Comparison of ENCODE assay signal across 10 mouse cellular contexts in genomic region chr5:23385136-23385535, GRCm38 (mm10). TPM values are rescaled to one million over a fixed set of nuclear protein-coding genes. Genes with fewer than 3 reads are reported as not detected.
DNase-seq lines count a peak whose midpoint lies in the region; ATAC-seq and TF ChIP-seq lines count a peak whose summit lies in the region.
"Had no signal": no experiment of that assay in that cellular context is flagged by ENCODE, and none has a peak within 500 bp of the region (broad histone marks: within the 10 kb centered on the region; RNA-seq: fewer than 3 reads in every experiment).

No protein-coding gene starts in this region.

- peak; percentile 48 for DNase-seq in gastrocnemius, adult 2 months
- no peak for DNase-seq in gastrocnemius, postnatal 10 days
- peak; percentile 40 to 47 for DNase-seq in spleen, adult 2 months (ENCODE audit: low read depth in 1 of 2, low spot score in 2 of 2)
- DNase-seq in spleen, postnatal 14 days (ENCODE audit: low spot score in 2 of 2), result no peak
- peak; percentile 57 to 58 for DNase-seq in kidney, postnatal 25 days
- no peak for DNase-seq in Muller cell, postnatal 12 days (ENCODE audit: inconsistent ontology term)
- DNase-seq in ovary, adult 18-20 months (ENCODE audit: low spot score), result no peak
- DNase-seq: right cerebral cortex, postnatal 25 days had no signal

- no peak for TF ChIP-seq POLR2A in spleen, adult 2 months (IDR thresholded peaks at IDR 0.05; ENCODE audit: low read depth, low read length)

- no peak for ATAC-seq in erythroblast, adult 5-6 weeks (replicated peaks; ENCODE audit: low FRiP score, poor library complexity, severe bottlenecking)

- H3K27me3 ChIP-seq in spleen, adult 2 months (ENCODE audit: control insufficient read depth, insufficient read depth, low read length), result no peaks in the 10 kb centered on the region
- H3K27me3 ChIP-seq: limb, embryonic 15.5 days had no signal

- intact Hi-C loops in gastrocnemius, adult 2 months (cut with DNase I), result no loop called here

- WGBS in spleen, adult 2 months, result 34% methylated on average over 1 of the region's 1 CpGs

- TF ChIP-seq CTCF in gastrocnemius, adult 2 months (IDR thresholded peaks at IDR 0.05), result peak; percentile 61
- peak; percentile 30; the same call in 1 of the 2 replicates for TF ChIP-seq CTCF in spleen, adult 2 months (IDR thresholded peaks at IDR 0.05; ENCODE audit: extremely low read depth, insufficient read depth, insufficient read length, insufficient replicate concordance)

- H3K4me1 ChIP-seq in spleen, adult 2 months (ENCODE audit: control insufficient read depth, insufficient read depth, insufficient read length), result peaks cover 10% of the 10 kb centered on the region; the same call in 1 of the 2 replicates

- H3K27ac ChIP-seq in gastrocnemius, adult 2 months, result peak overlapping the region; percentile 55
- no peak overlapping the region for H3K27ac ChIP-seq in spleen, adult 2 months (ENCODE audit: insufficient read depth, low read length)
- H3K27ac ChIP-seq: limb, embryonic 15.5 days had no signal

- no peak overlapping the region for H3K4me3 ChIP-seq in gastrocnemius, adult 2 months
- H3K4me3 ChIP-seq in spleen, adult 2 months (ENCODE audit: extremely low read depth, insufficient read depth, insufficient read length), result no peak overlapping the region
- H3K4me3 ChIP-seq: limb, embryonic 15.5 days had no signal

- H3K36me3 ChIP-seq in spleen, adult 2 months (ENCODE audit: control insufficient read depth, insufficient read depth, low read length), result no peaks in the 10 kb centered on the region
- H3K36me3 ChIP-seq: limb, embryonic 15.5 days had no signal

RNA-seq across cellular contexts. Expression of gene Kmt2e, which starts 49.1 kb away (rescaled TPM):
- total RNA-seq in gastrocnemius, adult 2 months (2021), result 10 to 100 TPM; 26.4 to 28.4 TPM
- total RNA-seq in gastrocnemius, postnatal 10 days (2021), result 10 to 100 TPM; 33.1 to 45.6 TPM
- polyA plus RNA-seq in spleen, adult 2 months (2012; rRNA removed), result 23.3 and 25.3 TPM in 2 replicates
- 54.5 and 85.1 TPM in 2 replicates for total RNA-seq in erythroblast, adult 5-6 weeks (2015; ENCODE audit: low replicate concordance)
- total RNA-seq in erythroblast, adult 5-6 weeks (2017; ENCODE audit: low replicate concordance), result 70.8 and 88.7 TPM in 2 replicates

Comparison
In these comparisons a context has a peak if more than half of its experiments do, and no peak if none do; other contexts are left out.
1. DNase-seq: peak in gastrocnemius, adult 2 months (single experiment), spleen, adult 2 months (2 of 2) and kidney, postnatal 25 days (2 of 2); none in gastrocnemius, postnatal 10 days (single experiment), spleen, postnatal 14 days (0 of 2), Muller cell, postnatal 12 days (single experiment) and ovary, adult 18-20 months (single experiment).